Comparison of ENCODE assay signal across 22 mouse cellular contexts in the genomic region with DNA sequence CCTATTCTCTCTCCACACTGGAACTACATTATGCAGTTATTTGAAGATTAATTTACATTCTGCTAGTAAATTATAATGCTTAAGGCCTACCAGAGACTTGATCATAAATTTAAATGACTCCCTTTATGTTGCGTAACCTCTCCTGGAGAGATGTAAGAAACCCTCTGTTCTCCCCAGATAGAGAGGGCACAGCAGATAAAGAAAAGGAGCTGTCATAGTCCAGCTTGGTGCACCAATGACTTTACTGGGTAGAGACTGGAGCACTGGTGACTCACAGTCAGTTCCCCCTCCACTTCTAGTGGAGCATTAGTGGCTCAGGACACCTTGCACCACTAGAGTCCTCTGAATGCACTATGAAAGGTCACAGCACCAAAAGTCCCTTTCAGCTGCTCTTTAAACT. TPM values are rescaled to one million over a fixed set of nuclear protein-coding genes. Genes with fewer than 3 reads are reported as not detected.
DNase-seq lines count a peak whose midpoint lies in the region; ATAC-seq and TF ChIP-seq lines count a peak whose summit lies in the region.
"Had no signal": no experiment of that assay in that cellular context is flagged by ENCODE, and none has a peak within 500 bp of the region (broad histone marks: within the 10 kb centered on the region; RNA-seq: fewer than 3 reads in every experiment).

No protein-coding gene starts in this region.

- ATAC-seq in stomach, embryonic 15.5 days (ENCODE audit: insufficient read depth, low FRiP score, low read depth) = peak; percentile 58; the same call in 1 of the 2 replicates
- ATAC-seq in stomach, postnatal 0 days (ENCODE audit: low FRiP score, low TSS enrichment) = no peak
- ATAC-seq in granulocyte monocyte progenitor cell, adult 5-6 weeks (replicated peaks; ENCODE audit: poor library complexity, severe bottlenecking) = peak; percentile 67
- peak; percentile 72 for ATAC-seq in liver, postnatal 0 days
- no peak for ATAC-seq in kidney, embryonic 16.5 days (ENCODE audit: low FRiP score, low TSS enrichment)
- ATAC-seq: intestine, postnatal 0 days had no signal

- no peak for TF ChIP-seq CTCF in stomach, postnatal 0 days (IDR thresholded peaks at IDR 0.05; ENCODE audit: low read depth)
- TF ChIP-seq CTCF in liver, postnatal 0 days (IDR thresholded peaks at IDR 0.05; ENCODE audit: low read depth) = no peak

- no peaks in the 10 kb centered on the region for H3K9me3 ChIP-seq in stomach, embryonic 15.5 days
- no peaks in the 10 kb centered on the region for H3K9me3 ChIP-seq in stomach, postnatal 0 days (ENCODE audit: control insufficient read depth, low read length)
- H3K9me3 ChIP-seq in liver, postnatal 0 days (ENCODE audit: low read length) = no peaks in the 10 kb centered on the region
- no peaks in the 10 kb centered on the region for H3K9me3 ChIP-seq in kidney, embryonic 16.5 days (ENCODE audit: low read length)
- H3K9me3 ChIP-seq: embryonic facial prominence, embryonic 13.5 days; forebrain, embryonic 10.5 days; heart, embryonic 10.5 days; hindbrain, embryonic 13.5 days; lung, embryonic 15.5 days; neural tube, embryonic 13.5 days had no signal

- no peak for DNase-seq in stomach, postnatal 0 days (ENCODE audit: low spot score)
- DNase-seq in liver, postnatal 0 days = no peak
- no peak for DNase-seq in right cerebral cortex, postnatal 10 days (ENCODE audit: low spot score in 2 of 2)
- DNase-seq in gastrocnemius, postnatal 36 days = no peak
- no peak for DNase-seq in frontal cortex, postnatal 10 days (ENCODE audit: low spot score in 2 of 2)
- DNase-seq: adrenal gland, postnatal 36 days; B cell, adult 2 months; gastrocnemius, postnatal 25 days; heart, postnatal 10 days; kidney, postnatal 14 days; thymus, postnatal 36 days had no signal

- no peaks in the 10 kb centered on the region for H3K4me1 ChIP-seq in stomach, embryonic 15.5 days
- no peaks in the 10 kb centered on the region for H3K4me1 ChIP-seq in stomach, postnatal 0 days (replicated peaks; ENCODE audit: control insufficient read depth, insufficient read depth)
- H3K4me1 ChIP-seq in liver, postnatal 0 days (ENCODE audit: insufficient read depth) = no peaks in the 10 kb centered on the region
- no peaks in the 10 kb centered on the region for H3K4me1 ChIP-seq in kidney, embryonic 16.5 days (ENCODE audit: insufficient read depth, low read length)
- H3K4me1 ChIP-seq: embryonic facial prominence, embryonic 13.5 days; heart, embryonic 10.5 days; lung, embryonic 15.5 days had no signal

- no peaks in the 10 kb centered on the region for H3K27me3 ChIP-seq in stomach, embryonic 15.5 days (replicated peaks)
- H3K27me3 ChIP-seq in stomach, postnatal 0 days (ENCODE audit: control insufficient read depth, insufficient read depth, low read length) = no peaks in the 10 kb centered on the region
- no peaks in the 10 kb centered on the region for H3K27me3 ChIP-seq in liver, postnatal 0 days (ENCODE audit: insufficient read depth, low read length)
- no peaks in the 10 kb centered on the region for H3K27me3 ChIP-seq in kidney, embryonic 16.5 days (ENCODE audit: insufficient read depth, low read length)
- H3K27me3 ChIP-seq: embryonic facial prominence, embryonic 13.5 days; hindbrain, embryonic 13.5 days; lung, embryonic 15.5 days; neural tube, embryonic 13.5 days had no signal

- H3K4me3 ChIP-seq in stomach, embryonic 15.5 days (replicated peaks) = no peak overlapping the region
- no peak overlapping the region for H3K4me3 ChIP-seq in stomach, postnatal 0 days (ENCODE audit: low read depth, low read length)
- no peak overlapping the region for H3K4me3 ChIP-seq in liver, postnatal 0 days (ENCODE audit: low read depth, low read length)
- no peak overlapping the region for H3K4me3 ChIP-seq in kidney, embryonic 16.5 days (ENCODE audit: low read length)
- H3K4me3 ChIP-seq: embryonic facial prominence, embryonic 13.5 days; forebrain, embryonic 10.5 days; heart, embryonic 10.5 days; hindbrain, embryonic 13.5 days; lung, embryonic 15.5 days; neural tube, embryonic 13.5 days had no signal

- H3K36me3 ChIP-seq in stomach, embryonic 15.5 days = no peaks in the 10 kb centered on the region
- no peaks in the 10 kb centered on the region for H3K36me3 ChIP-seq in stomach, postnatal 0 days (ENCODE audit: control insufficient read depth, insufficient read depth, low read length)
- no peaks in the 10 kb centered on the region for H3K36me3 ChIP-seq in liver, postnatal 0 days (replicated peaks; ENCODE audit: insufficient read depth, low read length)
- H3K36me3 ChIP-seq in kidney, embryonic 16.5 days (ENCODE audit: insufficient read depth, low read length) = no peaks in the 10 kb centered on the region
- H3K36me3 ChIP-seq: embryonic facial prominence, embryonic 13.5 days; forebrain, embryonic 10.5 days; heart, embryonic 10.5 days; hindbrain, embryonic 13.5 days; lung, embryonic 15.5 days; neural tube, embryonic 13.5 days had no signal

- 80% methylated on average over 1 of the region's 1 CpGs for WGBS in stomach, embryonic 15.5 days
- 94% methylated on average over 1 of the region's 1 CpGs for whole genome bisulfite sequencing in stomach, postnatal 0 days
- WGBS in liver, postnatal 0 days (ENCODE audit: insufficient replicate concordance) = 56% methylated on average over 1 of the region's 1 CpGs
- 73% methylated on average over 1 of the region's 1 CpGs for WGBS in kidney, embryonic 16.5 days

- H3K27ac ChIP-seq in stomach, embryonic 15.5 days = no peak overlapping the region
- no peak overlapping the region for H3K27ac ChIP-seq in stomach, postnatal 0 days (replicated peaks)
- H3K27ac ChIP-seq in liver, postnatal 0 days (ENCODE audit: low read depth) = no peak overlapping the region
- H3K27ac ChIP-seq in kidney, embryonic 16.5 days (ENCODE audit: low read length) = no peak overlapping the region
- H3K27ac ChIP-seq: embryonic facial prominence, embryonic 13.5 days; forebrain, embryonic 10.5 days; heart, embryonic 10.5 days; hindbrain, embryonic 13.5 days; lung, embryonic 15.5 days; neural tube, embryonic 13.5 days had no signal

- no peak overlapping the region for H3K9ac ChIP-seq in stomach, embryonic 15.5 days
- no peak overlapping the region for H3K9ac ChIP-seq in stomach, postnatal 0 days (ENCODE audit: low read length)
- H3K9ac ChIP-seq in liver, postnatal 0 days (replicated peaks) = no peak overlapping the region
- no peak overlapping the region for H3K9ac ChIP-seq in kidney, embryonic 16.5 days (replicated peaks; ENCODE audit: low read length)
- H3K9ac ChIP-seq: embryonic facial prominence, embryonic 13.5 days; hindbrain, embryonic 13.5 days; lung, embryonic 15.5 days; neural tube, embryonic 13.5 days had no signal

- no peak overlapping the region for H3K4me2 ChIP-seq in stomach, embryonic 15.5 days
- no peak overlapping the region for H3K4me2 ChIP-seq in stomach, postnatal 0 days (replicated peaks; ENCODE audit: low read depth)
- H3K4me2 ChIP-seq in liver, postnatal 0 days (ENCODE audit: low read depth, low read length) = no peak overlapping the region
- H3K4me2 ChIP-seq in kidney, embryonic 16.5 days (replicated peaks; ENCODE audit: low read depth, low read length) = no peak overlapping the region
- H3K4me2 ChIP-seq: embryonic facial prominence, embryonic 13.5 days; hindbrain, embryonic 13.5 days; lung, embryonic 15.5 days; neural tube, embryonic 13.5 days had no signal

- no peak for TF ChIP-seq EP300 in stomach, postnatal 0 days (optimal IDR thresholded peaks at IDR 0.05)
- peak; percentile 38; the same call in 1 of the 2 replicates for TF ChIP-seq EP300 in liver, postnatal 0 days (IDR thresholded peaks at IDR 0.05; ENCODE audit: low read depth)

- intact Hi-C loops in gastrocnemius, postnatal 36 days (cut with DNase I) = no loop called here

RNA-seq across cellular contexts. Expression of a gene that starts 27.1 kb away (rescaled TPM):
- polyA plus RNA-seq in stomach, embryonic 15.5 days (2015; fragmentation: Nextera tagmentation; extraction: Ambion mirVana) = not detected in 2 replicates
- polyA plus RNA-seq in stomach, postnatal 0 days (2015; fragmentation: Nextera tagmentation; extraction: Ambion mirVana) = not detected in 2 replicates
- total RNA-seq in granulocyte monocyte progenitor cell, adult 5-6 weeks (2014; fragmentation: Nextera tagmentation) = 0.06 TPM in 1 of 2 replicates, not detected in the other
- total RNA-seq in granulocyte monocyte progenitor cell, adult 5-6 weeks (2017) = 0.15 and 0.34 TPM in 2 replicates
- polyA plus RNA-seq in liver, postnatal 0 days (2015; fragmentation: Nextera tagmentation; extraction: Ambion mirVana) = not detected in 2 replicates
- not detected for total RNA-seq in gastrocnemius, postnatal 36 days (2021)
- polyA plus RNA-seq in kidney, embryonic 16.5 days (2015; fragmentation: Nextera tagmentation; extraction: Ambion mirVana) = not detected in 2 replicates
- polyA plus RNA-seq: embryonic facial prominence, embryonic 13.5 days; forebrain, embryonic 10.5 days; heart, embryonic 10.5 days; hindbrain, embryonic 13.5 days; intestine, postnatal 0 days; limb, embryonic 11.5 days; lung, embryonic 15.5 days; neural tube, embryonic 13.5 days had no signal

RNA-seq across cellular contexts. Expression of a gene that starts 31.4 kb away (rescaled TPM):
- polyA plus RNA-seq in stomach, embryonic 15.5 days (2015; fragmentation: Nextera tagmentation; extraction: Ambion mirVana) = 9.4 and 9.8 TPM in 2 replicates
- polyA plus RNA-seq in stomach, postnatal 0 days (2015; fragmentation: Nextera tagmentation; extraction: Ambion mirVana) = 7.1 and 7.2 TPM in 2 replicates
- 4.0 and 5.2 TPM in 2 replicates for total RNA-seq in granulocyte monocyte progenitor cell, adult 5-6 weeks (2014; fragmentation: Nextera tagmentation)
- 8.1 and 10.5 TPM in 2 replicates for total RNA-seq in granulocyte monocyte progenitor cell, adult 5-6 weeks (2017)
- polyA plus RNA-seq in liver, postnatal 0 days (2015; fragmentation: Nextera tagmentation; extraction: Ambion mirVana) = 3.2 and 3.3 TPM in 2 replicates
- 1 to 10 TPM; 1.3 to 1.4 TPM for total RNA-seq in gastrocnemius, postnatal 36 days (2021)
- polyA plus RNA-seq in kidney, embryonic 16.5 days (2015; fragmentation: Nextera tagmentation; extraction: Ambion mirVana) = 5.8 and 5.9 TPM in 2 replicates

Comparison
In these comparisons a context has a peak if more than half of its experiments do, and no peak if none do; other contexts are left out.
1. ATAC-seq: peak in stomach, embryonic 15.5 days (single experiment), granulocyte monocyte progenitor cell, adult 5-6 weeks (single experiment) and liver, postnatal 0 days (single experiment); none in stomach, postnatal 0 days (single experiment) and kidney, embryonic 16.5 days (single experiment).